10 mouse cellular contexts compared by ENCODE assay signal in the genomic region with DNA sequence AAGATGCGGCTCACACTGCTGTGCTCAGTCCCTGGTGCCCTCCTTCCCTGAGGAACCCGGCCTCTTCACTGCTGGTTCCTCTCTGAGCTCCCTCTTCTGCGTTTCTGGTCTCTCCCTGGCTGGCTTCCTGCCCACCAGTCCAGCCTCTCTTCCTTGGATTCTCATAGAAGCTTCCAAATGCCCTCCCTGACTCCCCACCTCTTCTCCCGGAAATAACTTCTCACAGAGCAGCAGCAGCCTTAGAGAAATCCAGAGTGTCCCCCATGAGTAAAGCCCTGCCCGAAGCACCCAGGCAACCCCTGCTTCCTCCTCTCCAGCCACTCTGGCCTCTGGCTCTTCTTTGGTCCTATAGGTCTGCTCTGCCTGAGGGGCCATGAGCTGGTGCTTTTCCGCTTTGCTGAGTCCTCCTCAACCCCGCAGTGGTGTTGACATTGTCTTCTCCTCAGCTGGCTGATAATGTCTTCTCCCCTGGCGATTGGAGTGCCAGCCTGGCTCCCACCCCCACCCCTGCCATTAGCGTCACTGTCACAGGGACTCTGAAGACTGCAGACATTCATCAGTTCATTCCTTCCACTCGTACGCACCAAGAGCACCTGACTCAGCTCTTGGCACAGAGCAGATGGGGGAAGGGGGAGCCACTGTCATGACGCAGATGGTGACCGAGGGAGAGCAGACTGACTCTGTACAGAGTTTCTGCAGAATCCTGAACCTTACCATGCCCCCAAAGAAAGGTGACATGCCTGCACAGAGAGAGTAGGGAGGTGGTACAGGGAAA.
A peak's percentile ranks its signal among the peaks of the same experiment; 100 is the strongest.
DNase-seq lines count a peak whose midpoint lies in the region; ATAC-seq and TF ChIP-seq lines count a peak whose summit lies in the region.
"Had no signal": no experiment of that assay in that cellular context is flagged by ENCODE, and none has a peak within 500 bp of the region (broad histone marks: within the 10 kb centered on the region; RNA-seq: fewer than 3 reads in every experiment).

No protein-coding gene starts in this region.

- no peak for TF ChIP-seq CTCF in thymus, adult 2 months (IDR thresholded peaks at IDR 0.05; ENCODE audit: borderline replicate concordance, control insufficient read depth, extremely low read depth, insufficient read depth, low read length, poor library complexity)
- no peak for TF ChIP-seq CTCF in kidney, adult 2 months (conservative IDR thresholded peaks at IDR 0.05; ENCODE audit: insufficient read depth, insufficient read length, low read depth, low read length)

- H3K27me3 ChIP-seq in heart, embryonic 10.5 days (ENCODE audit: insufficient read depth, poor library complexity, severe bottlenecking), result no peaks in the 10 kb centered on the region
- H3K27me3 ChIP-seq in heart, embryonic 11.5 days (ENCODE audit: control insufficient read depth, insufficient read depth, low read length), result no peaks in the 10 kb centered on the region
- H3K27me3 ChIP-seq in thymus, adult 2 months (ENCODE audit: control insufficient read depth, insufficient read depth, low read length), result no peaks in the 10 kb centered on the region
- H3K27me3 ChIP-seq in kidney, embryonic 16.5 days (ENCODE audit: insufficient read depth, low read length), result no peaks in the 10 kb centered on the region
- H3K27me3 ChIP-seq in kidney, adult 2 months (replicated peaks; ENCODE audit: control insufficient read depth, insufficient read depth, low read length), result no peaks in the 10 kb centered on the region

- H3K9me3 ChIP-seq in heart, embryonic 10.5 days, result no peaks in the 10 kb centered on the region
- no peaks in the 10 kb centered on the region for H3K9me3 ChIP-seq in heart, embryonic 11.5 days (replicated peaks; ENCODE audit: control insufficient read depth, low read length)
- H3K9me3 ChIP-seq in kidney, embryonic 16.5 days (ENCODE audit: low read length), result no peaks in the 10 kb centered on the region
- H3K9me3 ChIP-seq: stomach, embryonic 15.5 days had no signal

- H3K4me2 ChIP-seq in heart, embryonic 11.5 days, result peak overlapping the region; percentile 42; the same call in 1 of the 2 replicates
- no peak overlapping the region for H3K4me2 ChIP-seq in kidney, embryonic 16.5 days (replicated peaks; ENCODE audit: low read depth, low read length)
- H3K4me2 ChIP-seq: stomach, embryonic 15.5 days had no signal

- 44% methylated on average over 13 of the region's 13 CpGs for WGBS in heart, embryonic 10.5 days
- WGBS in heart, embryonic 11.5 days (ENCODE audit: insufficient replicate concordance), result 48% methylated on average over 13 of the region's 13 CpGs
- WGBS in thymus, adult 2 months, result 70% methylated on average over 13 of the region's 13 CpGs
- WGBS in kidney, embryonic 16.5 days, result 66% methylated on average over 13 of the region's 13 CpGs
- WGBS in kidney, adult 2 months, result 50% methylated on average over 13 of the region's 13 CpGs

- peaks cover 8% of the 10 kb centered on the region; the same call in 1 of the 2 replicates for H3K4me1 ChIP-seq in heart, embryonic 10.5 days
- no peaks in the 10 kb centered on the region for H3K4me1 ChIP-seq in heart, embryonic 11.5 days (ENCODE audit: control insufficient read depth, insufficient read depth, low read length)
- H3K4me1 ChIP-seq in thymus, adult 2 months (replicated peaks; ENCODE audit: control insufficient read depth, insufficient read depth, low read length), result no peaks in the 10 kb centered on the region
- H3K4me1 ChIP-seq in kidney, embryonic 16.5 days (ENCODE audit: insufficient read depth, low read length), result peaks cover 12% of the 10 kb centered on the region; the same call in 1 of the 2 replicates
- no peaks in the 10 kb centered on the region for H3K4me1 ChIP-seq in kidney, adult 2 months (ENCODE audit: control insufficient read depth, insufficient read depth, low read length)
- H3K4me1 ChIP-seq: stomach, embryonic 15.5 days had no signal

- no peak for ATAC-seq in heart, embryonic 11.5 days (replicated peaks; ENCODE audit: insufficient number of reproducible peaks, low FRiP score, low TSS enrichment)
- ATAC-seq in kidney, embryonic 16.5 days (ENCODE audit: low FRiP score, low TSS enrichment), result no peak

- no peaks in the 10 kb centered on the region for H3K36me3 ChIP-seq in heart, embryonic 10.5 days
- no peaks in the 10 kb centered on the region for H3K36me3 ChIP-seq in heart, embryonic 11.5 days (ENCODE audit: control insufficient read depth, insufficient read depth, low read length)
- H3K36me3 ChIP-seq in thymus, adult 2 months (ENCODE audit: control insufficient read depth, insufficient read depth, low read length), result no peaks in the 10 kb centered on the region
- H3K36me3 ChIP-seq in kidney, embryonic 16.5 days (ENCODE audit: insufficient read depth, low read length), result no peaks in the 10 kb centered on the region
- H3K36me3 ChIP-seq in kidney, adult 2 months (ENCODE audit: control insufficient read depth, insufficient read depth, low read length), result no peaks in the 10 kb centered on the region
- H3K36me3 ChIP-seq: stomach, embryonic 15.5 days had no signal

- TF ChIP-seq POLR2A in thymus, adult 2 months (IDR thresholded peaks at IDR 0.05; ENCODE audit: control insufficient read depth, extremely low read depth, insufficient read depth, low read length, poor library complexity), result no peak
- no peak for TF ChIP-seq POLR2A in kidney, adult 2 months (IDR thresholded peaks at IDR 0.05; ENCODE audit: low read depth, low read length)

- no peak overlapping the region for H3K9ac ChIP-seq in heart, embryonic 11.5 days (ENCODE audit: low read depth, low read length)
- H3K9ac ChIP-seq in kidney, embryonic 16.5 days (replicated peaks; ENCODE audit: low read length), result no peak overlapping the region
- H3K9ac ChIP-seq: stomach, embryonic 15.5 days had no signal

- H3K4me3 ChIP-seq in heart, embryonic 10.5 days, result no peak overlapping the region
- H3K4me3 ChIP-seq in heart, embryonic 11.5 days (ENCODE audit: low read depth, low read length), result no peak overlapping the region
- H3K4me3 ChIP-seq in thymus, adult 2 months (ENCODE audit: control insufficient read depth, insufficient read depth, low read length), result no peak overlapping the region
- H3K4me3 ChIP-seq in kidney, embryonic 16.5 days (ENCODE audit: low read length), result no peak overlapping the region
- H3K4me3 ChIP-seq in kidney, adult 2 months (ENCODE audit: insufficient read depth, low read depth, low read length), result no peak overlapping the region
- H3K4me3 ChIP-seq: stomach, embryonic 15.5 days had no signal

- peak; percentile 93 for DNase-seq in heart, adult 11 months
- DNase-seq in heart, embryonic 10.5 days (ENCODE audit: low spot score), result no peak
- peak; percentile 84 for DNase-seq in Muller cell, postnatal 12 days (ENCODE audit: inconsistent ontology term)
- peak; percentile 57 for DNase-seq in cerebellum, adult 11 months
- no peak for DNase-seq in thymus, adult 2 months
- no peak for DNase-seq in kidney, adult 2 months
- DNase-seq: lung, adult 18-20 months had no signal

- no peak overlapping the region for H3K27ac ChIP-seq in heart, embryonic 10.5 days
- H3K27ac ChIP-seq in heart, embryonic 11.5 days (ENCODE audit: low read depth, low read length), result no peak overlapping the region
- H3K27ac ChIP-seq in thymus, adult 2 months (ENCODE audit: control insufficient read depth, insufficient read depth, low read length), result no peak overlapping the region
- no peak overlapping the region for H3K27ac ChIP-seq in kidney, embryonic 16.5 days (ENCODE audit: low read length)
- no peak overlapping the region for H3K27ac ChIP-seq in kidney, adult 2 months (ENCODE audit: insufficient read depth, low read depth, low read length)
- H3K27ac ChIP-seq: stomach, embryonic 15.5 days had no signal

Comparison
In these comparisons a context has a peak if more than half of its experiments do, and no peak if none do; other contexts are left out.
1. DNase-seq: peak in heart, adult 11 months (single experiment), Muller cell, postnatal 12 days (single experiment) and cerebellum, adult 11 months (single experiment); none in heart, embryonic 10.5 days (single experiment), thymus, adult 2 months (single experiment) and kidney, adult 2 months (single experiment).